Mouse (Mus musculus) c-Kit-positive CD71-positive TER-119-negative erythroid progenitor cells, embryonic 14.5 days (primary cell): Measurements from ENCODE around the gene Rasd2.
A peak's percentile ranks its signal among the peaks of the same experiment; 100 is the strongest.

ENCODE experiments used
- DNase-seq: peaks from one replicate; pipeline ENCODE4 v3.0.0-alpha.2; 2013; ENCODE audit warnings: low read depth

Rasd2 gene

GRCm38 (mm10) chr8:75213686-75214085 lies at the start of gene Rasd2:
Rasd2 (plus strand) TSS chr8:75213944.
- DNase-seq, result no peak

- no peak for DNase-seq
Observed at GRCm38 (mm10) chr8:75169363-75169762, 44.4 kb upstream of the Rasd2 start.

GRCm38 (mm10) chr8:75172009-75172685 lies 41.6 kb upstream of the Rasd2 start:
- no peak for DNase-seq

- DNase-seq, result no peak
Observed at GRCm38 (mm10) chr8:75193022-75193421, 20.7 kb upstream of the Rasd2 start.

GRCm38 (mm10) chr8:75194473-75195071 lies 19.2 kb upstream of the Rasd2 start:
- no peak for DNase-seq

GRCm38 (mm10) chr8:75197170-75197569 lies 16.6 kb upstream of the Rasd2 start:
- DNase-seq, result no peak

GRCm38 (mm10) chr8:75197862-75198261 lies 15.9 kb upstream of the Rasd2 start:
- DNase-seq, result no peak

- no peak for DNase-seq
Observed at GRCm38 (mm10) chr8:75198300-75198699, 15.4 kb upstream of the Rasd2 start.

GRCm38 (mm10) chr8:75198988-75199765 lies 14.6 kb upstream of the Rasd2 start:
- DNase-seq, result no peak

GRCm38 (mm10) chr8:75199914-75200313 lies 13.8 kb upstream of the Rasd2 start:
- no peak for DNase-seq

GRCm38 (mm10) chr8:75202041-75202656 lies 11.6 kb upstream of the Rasd2 start:
- DNase-seq, result no peak

GRCm38 (mm10) chr8:75202913-75203312 lies 10.8 kb upstream of the Rasd2 start:
- DNase-seq, result no peak

GRCm38 (mm10) chr8:75203420-75203819 lies 10.3 kb upstream of the Rasd2 start:
- DNase-seq, result no peak

- no peak for DNase-seq
Observed at GRCm38 (mm10) chr8:75204190-75204868, 9.4 kb upstream of the Rasd2 start.

- no peak for DNase-seq
Observed at GRCm38 (mm10) chr8:75211461-75211860, 2.3 kb upstream of the Rasd2 start.

GRCm38 (mm10) chr8:75212631-75213306 lies 975 bp upstream of the Rasd2 start:
- DNase-seq, result peak; percentile 21

GRCm38 (mm10) chr8:75213307-75213651 lies 465 bp upstream of the Rasd2 start:
- no peak for DNase-seq

GRCm38 (mm10) chr8:75215046-75215445 lies 1.3 kb downstream of the Rasd2 start:
- no peak for DNase-seq

- DNase-seq, result no peak
Observed at GRCm38 (mm10) chr8:75215931-75216330, 2.2 kb downstream of the Rasd2 start.

GRCm38 (mm10) chr8:75216886-75217285 lies 3.1 kb downstream of the Rasd2 start:
- no peak for DNase-seq

- peak; percentile 30 for DNase-seq
Observed at GRCm38 (mm10) chr8:75217969-75218368, 4.2 kb downstream of the Rasd2 start.
